ENCODE assay signal across 8 mouse cellular contexts in the genomic region with DNA sequence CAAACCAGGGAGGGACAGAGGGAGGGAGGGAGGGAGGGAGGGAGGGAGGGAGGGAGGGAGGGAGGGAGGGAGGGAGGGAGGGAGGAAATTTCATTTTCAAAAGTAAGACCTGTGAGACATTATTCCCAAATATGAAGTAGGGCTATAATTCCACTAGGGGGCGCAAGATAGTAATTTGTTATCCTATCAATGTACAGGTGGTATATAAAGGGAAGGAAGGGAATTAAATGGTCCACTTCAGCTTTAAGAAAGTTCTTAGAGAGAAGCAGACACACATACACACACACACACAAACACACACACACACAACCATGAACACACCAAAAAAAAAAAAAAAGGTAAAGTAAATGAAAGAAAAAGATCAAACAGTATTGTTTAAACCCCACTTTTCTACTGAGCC.
A peak's percentile ranks its signal among the peaks of the same experiment; 100 is the strongest.
DNase-seq lines count a peak whose midpoint lies in the region; ATAC-seq and TF ChIP-seq lines count a peak whose summit lies in the region.

No protein-coding gene starts in this region.

- whole genome bisulfite sequencing in hindbrain, embryonic 16.5 days, result 0% methylated on average over 1 of the region's 1 CpGs

- peak; percentile 17 for DNase-seq in adrenal gland, adult 2 months
- DNase-seq in adrenal gland, adult 8-10 months, result no peak
- DNase-seq in left cerebral cortex, adult 2 months (ENCODE audit: extremely low spot score in 1 of 2, low spot score in 2 of 2), result no peak
- DNase-seq in left cerebral cortex, postnatal 4 days, result no peak
- peak; percentile 84 for DNase-seq in brain, adult 2 months (ENCODE audit: low read depth, low spot score)
- peak; percentile 29 to 47 for DNase-seq in natural killer cell, adult 2 months (ENCODE audit: low spot score in 2 of 2)

- intact Hi-C loops in left cerebral cortex, adult 2 months (cut with DNase I), result loop anchor here (2.0 kb wide), 2 partner anchors 94 to 146 kb away; a partner anchor contains a TSS
- intact Hi-C loops in left cerebral cortex, postnatal 4 days (cut with DNase I), result loop anchor here (5.0 kb wide), 1 partner anchor 145 kb away; no protein-coding TSS in a partner anchor

- H3K36me3 ChIP-seq in hindbrain, embryonic 16.5 days (ENCODE audit: control insufficient read depth, insufficient read depth, low read length), result no peaks in the 10 kb centered on the region

- peak; percentile 58; the same call in 1 of the 2 replicates for ATAC-seq in hindbrain, embryonic 16.5 days
- no peak for ATAC-seq in erythroblast, adult 5-6 weeks (replicated peaks; ENCODE audit: low FRiP score, poor library complexity, severe bottlenecking)

- no peaks in the 10 kb centered on the region for H3K27me3 ChIP-seq in hindbrain, embryonic 16.5 days (replicated peaks; ENCODE audit: control insufficient read depth, insufficient read depth, low read length)

- H3K4me2 ChIP-seq in hindbrain, embryonic 16.5 days (ENCODE audit: low read length), result no peak overlapping the region

- no peak overlapping the region for H3K4me3 ChIP-seq in left cerebral cortex, adult 2 months
- no peak overlapping the region for H3K4me3 ChIP-seq in hindbrain, embryonic 16.5 days (ENCODE audit: low read length)

- no peaks in the 10 kb centered on the region for H3K9me3 ChIP-seq in hindbrain, embryonic 16.5 days (ENCODE audit: control insufficient read depth, low read length)

- H3K4me1 ChIP-seq in hindbrain, embryonic 16.5 days (ENCODE audit: control insufficient read depth, insufficient read depth, low read depth, low read length), result no peaks in the 10 kb centered on the region

- no peak overlapping the region for H3K27ac ChIP-seq in left cerebral cortex, adult 2 months
- H3K27ac ChIP-seq in hindbrain, embryonic 16.5 days (ENCODE audit: low read depth, low read length), result no peak overlapping the region

- TF ChIP-seq CTCF in left cerebral cortex, adult 2 months (IDR thresholded peaks at IDR 0.05), result peak; percentile 61

- H3K9ac ChIP-seq in hindbrain, embryonic 16.5 days (ENCODE audit: low read depth, low read length), result no peak overlapping the region

Comparison
In these comparisons a context has a peak if more than half of its experiments do, and no peak if none do; other contexts are left out.
1. DNase-seq: peak in adrenal gland, adult 2 months (single experiment), brain, adult 2 months (single experiment) and natural killer cell, adult 2 months (2 of 2); none in adrenal gland, adult 8-10 months (single experiment), left cerebral cortex, adult 2 months (0 of 2) and left cerebral cortex, postnatal 4 days (single experiment).